Mouse (Mus musculus) E14TG2a.4 (cell line): ENCODE results near the gene Ccdc57.

Experiments used
- CTCF ChIP-seq: conservative IDR thresholded peaks from 2 replicates; pipeline ENCODE4 v1.5.1; 2014; ENCODE audit warnings: low read length
- NANOG ChIP-seq: IDR thresholded peaks from 2 replicates; pipeline ENCODE4 v1.6.1; 2014; ENCODE audit warnings: borderline replicate concordance, low read length, mixed read lengths

- TF ChIP-seq CTCF (no peak), NANOG (no peak)
Observed at GRCm38 (mm10) chr11:120959564-120959963, 26.9 kb upstream of the Ccdc57 start.
